Mouse (Mus musculus) heart, embryonic 11.5 days (tissue): ENCODE results near the gene Gps2. TPM values are rescaled to one million over a fixed set of nuclear protein-coding genes. Genes with fewer than 3 reads are reported as not detected.

Experiments used
- ATAC-seq: fragments of 200-750 bp; cut with Nextera tagmentation; replicated peaks from 2 replicates; pipeline ENCODE4 v1.8.0; 2017; ENCODE audit warnings: moderate library complexity; ENCODE audit not compliant: insufficient number of reproducible peaks, low FRiP score, low TSS enrichment
- H3K27ac ChIP-seq: fragments of 300-500 bp; sonication (generic); 2 replicates; pipeline ENCODE4 v1.5.1; 2014; ENCODE audit warnings: mild to moderate bottlenecking, low read depth, low read length
- H3K27me3 ChIP-seq: fragments of 300-500 bp; sonication (generic); 2 replicates; pipeline ENCODE4 v1.6.1; 2014; ENCODE audit warnings: mild to moderate bottlenecking, low read length, mixed read lengths; ENCODE audit not compliant: control insufficient read depth, insufficient read depth
- H3K36me3 ChIP-seq: fragments of 300-500 bp; sonication (generic); 2 replicates; pipeline ENCODE4 v1.6.1; 2014; ENCODE audit warnings: mild to moderate bottlenecking, low read length, moderate library complexity, mixed read lengths; ENCODE audit not compliant: control insufficient read depth, insufficient read depth
- H3K4me1 ChIP-seq: fragments of 300-500 bp; sonication (generic); 2 replicates; pipeline ENCODE4 v1.6.1; 2014; ENCODE audit warnings: low read length; ENCODE audit not compliant: control insufficient read depth, insufficient read depth
- H3K4me2 ChIP-seq: fragments of 300-500 bp; sonication (generic); 2 replicates; pipeline ENCODE4 v1.6.1; 2014; ENCODE audit warnings: mild to moderate bottlenecking, moderate library complexity
- H3K4me3 ChIP-seq: fragments of 300-500 bp; sonication (generic); 2 replicates; pipeline ENCODE4 v1.5.1; 2014; ENCODE audit warnings: low read depth, low read length
- H3K9ac ChIP-seq: fragments of 300-500 bp; sonication (generic); 2 replicates; pipeline ENCODE4 v1.6.1; 2014; ENCODE audit warnings: mild to moderate bottlenecking, low read depth, low read length, moderate library complexity
- H3K9me3 ChIP-seq: fragments of 300-500 bp; sonication (generic); replicated peaks from 2 replicates; pipeline ENCODE4 v1.6.1; 2016; ENCODE audit warnings: low read length; ENCODE audit not compliant: control insufficient read depth
- WGBS: fragments of 180-500 bp; shearing (Covaris S2); extraction: QIAGEN DNeasy Blood & Tissue Kit; methylation state at CpG from one replicate; pipeline ENCODE4 v1.1.7; 2014; ENCODE audit not compliant: insufficient replicate concordance; 5-methylcytosine and 5-hydroxymethylcytosine counted together
- polyA plus RNA-seq: library from polyadenylated mRNA; unstranded; fragments of >200 nt; fragmentation: Nextera tagmentation; extraction: Ambion mirVana; gene quantifications from 2 replicates; pipeline ENCODE4 v1.2.1, GENCODE M21; 2014

Gene Gps2
- polyA plus RNA-seq, 1 experiment from 2014 or later = 62.2 TPM

- peak overlapping the region; percentile 88 for H3K9ac ChIP-seq
- H3K36me3 ChIP-seq = peaks cover 10% of the 10 kb centered on the region
- no peak for ATAC-seq
These were observed 13.8 kb upstream of the Gps2 start for GRCm38 (mm10) chr11:69899870-69900269.

DNA sequence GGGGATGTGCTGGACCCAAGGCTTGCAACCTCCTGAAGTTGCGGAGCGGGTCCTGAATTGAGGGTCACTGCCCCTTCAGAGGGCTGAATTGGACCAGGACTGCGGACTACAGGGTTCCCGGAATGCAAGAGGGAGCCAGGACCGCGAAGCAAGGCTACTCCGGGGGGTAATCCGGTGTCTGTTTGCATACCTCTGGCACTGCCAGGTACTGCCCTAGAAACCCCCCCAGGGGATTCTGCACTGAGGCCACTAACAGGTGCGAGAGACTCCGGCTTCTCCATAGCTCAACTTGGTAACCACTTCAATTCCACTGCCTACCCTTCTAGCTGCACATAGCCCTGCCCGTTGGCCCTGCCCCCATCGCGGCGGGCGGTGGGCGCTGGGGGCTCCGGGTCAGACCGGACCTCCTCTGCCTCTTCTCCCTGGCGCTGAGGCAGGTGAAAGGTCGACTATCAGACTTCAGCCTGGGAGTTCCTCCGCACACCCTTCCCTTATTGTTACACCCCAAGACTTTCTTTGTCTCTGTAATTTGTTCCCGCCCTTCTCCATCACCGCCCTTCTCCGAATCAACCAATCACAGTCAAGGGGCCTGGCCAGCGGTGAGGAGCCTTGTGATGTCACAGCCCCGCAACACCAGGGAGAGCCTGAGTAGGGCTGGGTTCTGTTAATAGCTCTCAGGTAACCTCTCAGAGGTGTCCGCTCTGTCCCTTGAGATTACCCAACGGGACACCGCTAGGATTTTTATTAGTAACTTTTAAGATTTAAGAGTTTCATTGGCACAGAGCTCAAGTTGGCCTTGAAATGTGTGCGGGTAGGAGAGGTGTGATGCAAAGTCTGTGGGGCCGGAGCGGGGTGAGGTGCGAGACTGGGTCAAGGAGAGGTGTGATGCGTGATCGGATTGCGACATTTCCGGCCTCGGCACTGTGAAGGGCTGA is 12.9 kb upstream of the Gps2 start, which contains the start of the genes 2810408A11Rik and Neurl4:
2810408A11Rik (minus strand) TSS at position 517 of the 935 bp plus-strand sequence.
Neurl4 (plus strand) TSS at position 602 of the 935 bp plus-strand sequence.
- peaks cover 27% of the 10 kb centered on the region for H3K4me1 ChIP-seq
- under 1% methylated on average over 38 of the region's 38 CpGs for WGBS

More at GRCm38 (mm10) chr11:69899870-69900269, 13.8 kb upstream of the Gps2 start:
- 26% methylated on average over 4 of the region's 4 CpGs for WGBS
- peak overlapping the region; percentile 93 for H3K4me2 ChIP-seq
- peaks cover 27% of the 10 kb centered on the region for H3K4me1 ChIP-seq
- H3K4me3 ChIP-seq = peak overlapping the region; percentile 96; the same call in 1 of the 2 replicates
- no peaks in the 10 kb centered on the region for H3K9me3 ChIP-seq
- no peak overlapping the region for H3K27ac ChIP-seq
- no peaks in the 10 kb centered on the region for H3K27me3 ChIP-seq

GRCm38 (mm10) chr11:69901406-69901846 is 12.3 kb upstream of the Gps2 start:
- WGBS = under 1% methylated on average over 42 of the region's 42 CpGs
- Histone ChIP-seq H3K9me3 (no peaks in the 10 kb centered on the region), H3K36me3 (peaks cover 17% of the 10 kb centered on the region), H3K9ac (peak overlapping the region; percentile 88), H3K4me3 (peak overlapping the region; percentile 96), H3K4me1 (peaks cover 27% of the 10 kb centered on the region), H3K27me3 (no peaks in the 10 kb centered on the region), H3K27ac (peak overlapping the region; percentile 99), H3K4me2 (peak overlapping the region; percentile 93)
- peak; percentile 67 for ATAC-seq

More for the DNA sequence above, 12.9 kb upstream of the Gps2 start, which contains the start of the genes 2810408A11Rik and Neurl4:
- Histone ChIP-seq H3K4me2 (peak within 1 kb of the TSS; percentile 93), H3K4me3 (peak within 1 kb of the TSS; percentile 96), H3K9ac (peak within 1 kb of the TSS; percentile 88), H3K9me3 (no peaks in the 10 kb centered on the region), H3K36me3 (peaks cover 13% of the 10 kb centered on the region), H3K27me3 (no peaks in the 10 kb centered on the region), H3K27ac (peak within 1 kb of the TSS; percentile 99)
- peak; percentile 94 for ATAC-seq

GRCm38 (mm10) chr11:69901993-69902392 is 11.7 kb upstream of the Gps2 start:
- Histone ChIP-seq H3K9me3 (no peaks in the 10 kb centered on the region), H3K4me2 (peak overlapping the region; percentile 93), H3K36me3 (peaks cover 17% of the 10 kb centered on the region), H3K4me1 (peaks cover 27% of the 10 kb centered on the region), H3K4me3 (peak overlapping the region; percentile 96), H3K27me3 (no peaks in the 10 kb centered on the region), H3K9ac (peak overlapping the region; percentile 88), H3K27ac (peak overlapping the region; percentile 99)
- WGBS = under 1% methylated on average over 39 of the region's 39 CpGs
- no peak for ATAC-seq

DNA sequence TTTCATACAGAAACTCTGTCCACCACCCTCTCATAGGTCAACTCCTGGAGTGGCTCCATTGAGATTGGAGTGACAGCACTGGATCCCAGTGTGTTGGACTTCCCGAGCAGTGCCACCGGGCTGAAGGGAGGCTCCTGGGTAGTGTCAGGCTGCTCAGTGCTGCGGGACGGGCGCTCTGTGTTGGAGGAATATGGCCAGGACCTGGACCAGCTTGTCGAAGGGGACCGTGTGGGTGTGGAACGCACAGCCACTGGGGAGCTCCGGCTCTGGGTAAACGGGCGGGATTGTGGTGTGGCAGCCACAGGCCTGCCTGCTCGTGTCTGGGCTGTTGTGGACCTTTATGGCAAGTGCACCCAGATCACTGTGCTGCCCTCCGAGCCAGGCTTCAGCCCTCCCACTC is 10.7 kb upstream of the Gps2 start:
- Histone ChIP-seq H3K27ac (no peak overlapping the region), H3K27me3 (no peaks in the 10 kb centered on the region), H3K9ac (peak overlapping the region; percentile 88), H3K9me3 (no peaks in the 10 kb centered on the region), H3K4me1 (peaks cover 27% of the 10 kb centered on the region), H3K4me2 (peak overlapping the region; percentile 93), H3K36me3 (peaks cover 26% of the 10 kb centered on the region), H3K4me3 (peak overlapping the region; percentile 96)
- no peak for ATAC-seq
- WGBS = 87% methylated on average over 13 of the region's 13 CpGs

GRCm38 (mm10) chr11:69904311-69904710 is 9.4 kb upstream of the Gps2 start:
- WGBS = 96% methylated on average over 9 of the region's 9 CpGs
- Histone ChIP-seq H3K9ac (no peak overlapping the region), H3K36me3 (peaks cover 36% of the 10 kb centered on the region), H3K9me3 (no peaks in the 10 kb centered on the region), H3K27me3 (no peaks in the 10 kb centered on the region), H3K27ac (no peak overlapping the region), H3K4me2 (no peak overlapping the region), H3K4me3 (no peak overlapping the region), H3K4me1 (peaks cover 14% of the 10 kb centered on the region)
- no peak for ATAC-seq

DNA sequence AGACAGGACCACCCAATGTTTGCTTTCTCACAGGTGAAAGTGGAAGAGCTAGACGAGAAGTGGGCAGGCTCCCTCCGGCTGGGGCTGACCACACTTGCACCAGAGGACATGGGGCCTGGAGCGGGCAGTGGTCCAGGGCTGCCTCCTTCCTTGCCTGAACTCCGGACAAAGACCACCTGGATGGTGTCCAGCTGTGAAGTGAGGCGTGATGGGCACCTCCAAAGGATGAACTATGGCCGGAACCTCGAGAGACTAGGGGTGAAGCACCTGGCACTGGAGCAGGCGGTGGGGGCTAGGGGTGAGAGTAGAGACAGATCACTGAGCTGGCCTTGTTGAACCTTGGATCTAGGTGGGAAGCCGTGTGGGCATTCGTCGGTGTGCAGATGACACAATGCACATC is 5.0 kb upstream of the Gps2 start:
- no peak for ATAC-seq
- no peak overlapping the region for H3K9ac ChIP-seq
- H3K36me3 ChIP-seq = peaks cover 66% of the 10 kb centered on the region
- H3K9me3 ChIP-seq = no peaks in the 10 kb centered on the region
- H3K27ac ChIP-seq = no peak overlapping the region
- 94% methylated on average over 11 of the region's 11 CpGs for WGBS
- no peak overlapping the region for H3K4me2 ChIP-seq
- peaks cover 6% of the 10 kb centered on the region; the same call in 1 of the 2 replicates for H3K4me1 ChIP-seq
- H3K27me3 ChIP-seq = no peaks in the 10 kb centered on the region
- no peak overlapping the region for H3K4me3 ChIP-seq

DNA sequence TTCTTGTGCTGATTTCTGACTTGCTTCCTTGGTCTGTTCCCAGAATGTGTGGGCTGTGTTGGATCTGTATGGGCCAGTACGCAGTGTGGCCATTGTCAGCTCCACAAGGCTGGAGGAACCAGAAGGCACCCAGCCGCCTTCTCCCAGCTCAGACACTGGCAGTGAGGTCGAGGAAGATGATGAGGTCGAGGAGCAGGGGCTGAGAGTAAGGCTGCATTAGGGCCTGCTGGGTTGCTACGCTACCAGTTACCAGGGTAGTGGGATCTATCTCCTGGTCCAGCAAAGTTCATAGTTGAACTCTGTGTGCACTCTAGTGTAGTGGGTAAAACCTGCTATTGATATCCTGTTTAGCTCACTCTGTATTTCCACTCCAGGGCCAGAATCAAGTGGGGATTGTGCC is 4.5 kb upstream of the Gps2 start:
- Histone ChIP-seq H3K27me3 (no peaks in the 10 kb centered on the region), H3K4me1 (peaks cover 6% of the 10 kb centered on the region; the same call in 1 of the 2 replicates), H3K4me3 (no peak overlapping the region), H3K9me3 (no peaks in the 10 kb centered on the region), H3K36me3 (peaks cover 61% of the 10 kb centered on the region), H3K4me2 (no peak overlapping the region), H3K27ac (no peak overlapping the region), H3K9ac (no peak overlapping the region)
- ATAC-seq = no peak
- 90% methylated on average over 5 of the region's 5 CpGs for WGBS
